Mouse (Mus musculus) left cerebral cortex, postnatal 14 days (tissue): ENCODE results near the gene Rdh14. TPM values are rescaled to one million over a fixed set of nuclear protein-coding genes. Genes with fewer than 3 reads are reported as not detected.

Source experiments
- total RNA-seq, 2 experiments: library from RNA; stranded (reverse); gene quantifications; 2 replicates each; pipeline ENCODE4 v1.2.3; 2021

The Rdh14 gene
- total RNA-seq, 2 experiments from 2014 or later = 32.2 to 38.4 TPM

Other genes starting within 250 kb of the Rdh14 start
- not detected for gene Nt5c1b, start 20.8 kb upstream of the Rdh14 start, total RNA-seq